Mouse (Mus musculus) midbrain, embryonic 13.5 days (tissue): ENCODE results near the gene Sf3a1. TPM values are rescaled to one million over a fixed set of nuclear protein-coding genes. Genes with fewer than 3 reads are reported as not detected.
"Not testable (repeated sequence)": the region's sequence is repeated elsewhere in the genome, so short reads cannot be mapped to it uniquely, and the experiment has no call there.

Source experiments
- ATAC-seq: fragments of 200-750 bp; cut with Nextera tagmentation; 2 replicates; pipeline ENCODE4 v1.8.0; 2017; ENCODE audit warnings: mild to moderate bottlenecking, moderate TSS enrichment, moderate library complexity
- H3K27ac ChIP-seq: fragments of 300-500 bp; sonication (generic); 2 replicates; pipeline ENCODE4 v1.5.1; 2015; ENCODE audit warnings: inconsistent platforms, mild to moderate bottlenecking, moderate library complexity
- H3K27me3 ChIP-seq: fragments of 300-500 bp; sonication (generic); 2 replicates; pipeline ENCODE4 v1.6.1; 2015; ENCODE audit warnings: mild to moderate bottlenecking, inconsistent platforms
- H3K36me3 ChIP-seq: fragments of 300-500 bp; sonication (generic); 2 replicates; pipeline ENCODE4 v1.6.1; 2015; ENCODE audit warnings: mild to moderate bottlenecking, inconsistent platforms
- H3K4me1 ChIP-seq: fragments of 300-500 bp; sonication (generic); replicated peaks from 2 replicates; pipeline ENCODE4 v1.6.1; 2015; ENCODE audit warnings: inconsistent platforms
- H3K4me2 ChIP-seq: fragments of 300-500 bp; sonication (generic); replicated peaks from 2 replicates; pipeline ENCODE4 v1.6.1; 2015; ENCODE audit warnings: moderate library complexity, mild to moderate bottlenecking, inconsistent platforms
- H3K4me3 ChIP-seq: fragments of 300-500 bp; sonication (generic); replicated peaks from 2 replicates; pipeline ENCODE4 v1.5.1; 2015; ENCODE audit warnings: mild to moderate bottlenecking, inconsistent platforms
- H3K9ac ChIP-seq: fragments of 300-500 bp; sonication (generic); replicated peaks from 2 replicates; pipeline ENCODE4 v1.6.1; 2015; ENCODE audit warnings: mild to moderate bottlenecking, inconsistent platforms
- H3K9me3 ChIP-seq: fragments of 300-500 bp; sonication (generic); 2 replicates; pipeline ENCODE4 v1.6.1; 2016; ENCODE audit warnings: mild to moderate bottlenecking, inconsistent platforms
- WGBS: fragments of 180-500 bp; shearing (Covaris S2); methylation state at CpG from one replicate; pipeline ENCODE4 v1.1.7; 2015; 5-methylcytosine and 5-hydroxymethylcytosine counted together
- polyA plus RNA-seq: library from polyadenylated mRNA; unstranded; fragments of >200 nt; fragmentation: Nextera tagmentation; extraction: Ambion mirVana; gene quantifications from 2 replicates; pipeline ENCODE4 v1.2.1, GENCODE M21; 2015

Gene Sf3a1
- polyA plus RNA-seq, 1 experiment from 2014 or later = 65.8 TPM

- no peak for ATAC-seq
- no peak overlapping the region for H3K9ac ChIP-seq
- H3K4me3 ChIP-seq = no peak overlapping the region
- H3K4me1 ChIP-seq = peaks cover 20% of the 10 kb centered on the region
- H3K4me2 ChIP-seq = no peak overlapping the region
- WGBS = 82% methylated on average over 3 of the region's 3 CpGs
- no peak overlapping the region for H3K27ac ChIP-seq
- H3K36me3 ChIP-seq = no peaks in the 10 kb centered on the region
- H3K9me3 ChIP-seq = peaks cover 8% of the 10 kb centered on the region; the same call in 1 of the 2 replicates
- peaks cover 28% of the 10 kb centered on the region for H3K27me3 ChIP-seq
These were observed 38.5 kb upstream of the Sf3a1 start for GRCm38 (mm10) chr11:4121691-4122090.

DNA sequence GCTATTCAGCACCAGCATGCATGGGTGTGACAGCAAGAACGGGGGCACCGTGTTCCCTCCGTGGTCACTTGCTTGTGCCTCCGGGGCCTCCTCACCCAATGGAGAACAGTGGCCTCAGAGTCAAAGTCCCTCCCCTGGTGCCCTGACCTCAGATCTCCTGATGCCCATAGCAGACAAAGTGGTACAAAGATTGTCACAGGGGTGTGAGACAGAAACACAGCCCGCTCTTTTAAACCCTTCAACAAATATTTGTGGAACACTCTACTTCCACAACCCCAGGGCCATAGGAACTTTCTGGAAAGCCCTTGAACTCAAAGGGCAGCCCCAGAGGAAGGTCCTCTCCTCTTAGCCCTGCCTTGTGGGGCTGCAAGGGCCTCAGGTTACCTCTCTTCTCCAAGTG, 37.9 kb upstream of the Sf3a1 start:
- Histone ChIP-seq H3K9me3 (peaks cover 9% of the 10 kb centered on the region; the same call in 1 of the 2 replicates), H3K36me3 (no peaks in the 10 kb centered on the region), H3K27me3 (peaks cover 22% of the 10 kb centered on the region), H3K27ac (no peak overlapping the region), H3K4me1 (peaks cover 16% of the 10 kb centered on the region), H3K4me3 (no peak overlapping the region), H3K4me2 (no peak overlapping the region), H3K9ac (no peak overlapping the region)
- 82% methylated on average over 5 of the region's 5 CpGs for WGBS
- ATAC-seq = no peak

- H3K4me3 ChIP-seq = no peak within 1 kb of the TSS
- H3K27me3 ChIP-seq = peaks cover 15% of the 10 kb centered on the region
- 69% methylated on average over 10 of the region's 10 CpGs for WGBS
- no peak for ATAC-seq
- no peak within 1 kb of the TSS for H3K9ac ChIP-seq
- no peak within 1 kb of the TSS for H3K4me2 ChIP-seq
- peaks cover 9% of the 10 kb centered on the region for H3K4me1 ChIP-seq
- H3K27ac ChIP-seq = no peak within 1 kb of the TSS
- H3K36me3 ChIP-seq = no peaks in the 10 kb centered on the region
- H3K9me3 ChIP-seq = peaks cover 9% of the 10 kb centered on the region; the same call in 1 of the 2 replicates
These were observed 37.2 kb upstream of the Sf3a1 start, which contains the start of gene Sec14l2 for GRCm38 (mm10) chr11:4122742-4123579. Sec14l2 (minus strand) TSS chr11:4123415.

GRCm38 (mm10) chr11:4123922-4124321, 36.2 kb upstream of the Sf3a1 start:
- Histone ChIP-seq H3K4me2 (no peak overlapping the region), H3K4me3 (no peak overlapping the region), H3K9ac (no peak overlapping the region), H3K36me3 (no peaks in the 10 kb centered on the region), H3K27me3 (peaks cover 12% of the 10 kb centered on the region), H3K4me1 (0 out of 2 replicates have a peak, but pooled peaks cover 1% of the 10 kb centered on the region), H3K9me3 (peaks cover 9% of the 10 kb centered on the region; the same call in 1 of the 2 replicates), H3K27ac (no peak overlapping the region)
- ATAC-seq = no peak
- 63% methylated on average over 5 of the region's 5 CpGs for WGBS

DNA sequence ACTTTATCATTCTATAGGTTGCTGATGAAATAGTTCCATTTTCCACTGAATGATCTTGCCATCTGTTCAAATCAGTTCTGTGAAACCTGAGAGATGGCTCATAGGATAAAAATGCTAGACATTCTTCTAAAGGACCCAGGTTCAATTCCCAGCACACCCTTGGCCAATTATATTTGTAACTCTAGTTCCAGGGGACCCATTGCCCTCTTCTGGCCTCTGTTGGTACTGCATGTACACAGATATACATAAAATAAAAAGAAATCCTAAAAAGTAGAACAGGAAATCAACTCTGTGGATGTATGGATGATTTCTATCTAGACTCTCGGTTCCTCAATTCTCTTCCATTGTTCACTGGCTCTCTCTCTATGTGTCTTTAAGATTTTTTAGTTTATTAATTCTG, 33.1 kb upstream of the Sf3a1 start:
- 93% methylated on average over 1 of the region's 1 CpGs for WGBS
- no peak for ATAC-seq
- H3K4me2 ChIP-seq = no peak overlapping the region
- no peaks in the 10 kb centered on the region for H3K27me3 ChIP-seq
- no peaks in the 10 kb centered on the region for H3K36me3 ChIP-seq
- H3K4me1 ChIP-seq = 0 out of 2 replicates have a peak, but pooled peaks cover 3% of the 10 kb centered on the region
- no peak overlapping the region for H3K27ac ChIP-seq
- H3K9ac ChIP-seq = no peak overlapping the region
- no peak overlapping the region for H3K4me3 ChIP-seq
- peaks cover 9% of the 10 kb centered on the region; the same call in 1 of the 2 replicates for H3K9me3 ChIP-seq

DNA sequence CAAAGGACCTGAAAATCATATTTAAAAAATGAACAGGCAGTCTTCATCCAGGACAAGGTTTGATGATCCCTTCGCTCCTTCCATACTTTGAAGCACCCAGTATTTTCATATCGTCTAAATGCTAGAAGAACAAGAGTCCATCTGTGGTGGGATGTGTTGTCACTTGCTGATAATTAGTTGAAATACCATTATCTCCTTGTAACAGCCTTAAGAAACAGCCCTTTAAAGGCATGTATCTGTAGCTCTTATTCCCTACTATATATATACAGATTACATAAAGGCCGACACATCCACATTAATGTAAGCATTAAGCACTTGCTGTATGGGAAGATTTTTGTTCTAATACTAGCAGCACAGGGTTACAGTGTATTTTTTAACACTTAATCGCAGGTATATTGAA, 31.7 kb upstream of the Sf3a1 start:
- not testable (repeated sequence) for H3K4me2 ChIP-seq, H3K4me1 ChIP-seq, H3K9me3 ChIP-seq, H3K27ac ChIP-seq, ATAC-seq, H3K36me3 ChIP-seq, H3K27me3 ChIP-seq, H3K4me3 ChIP-seq, H3K9ac ChIP-seq
- 94% methylated on average over 4 of the region's 4 CpGs for WGBS

GRCm38 (mm10) chr11:4133450-4133849, 26.7 kb upstream of the Sf3a1 start:
- no peak overlapping the region for H3K27ac ChIP-seq

DNA sequence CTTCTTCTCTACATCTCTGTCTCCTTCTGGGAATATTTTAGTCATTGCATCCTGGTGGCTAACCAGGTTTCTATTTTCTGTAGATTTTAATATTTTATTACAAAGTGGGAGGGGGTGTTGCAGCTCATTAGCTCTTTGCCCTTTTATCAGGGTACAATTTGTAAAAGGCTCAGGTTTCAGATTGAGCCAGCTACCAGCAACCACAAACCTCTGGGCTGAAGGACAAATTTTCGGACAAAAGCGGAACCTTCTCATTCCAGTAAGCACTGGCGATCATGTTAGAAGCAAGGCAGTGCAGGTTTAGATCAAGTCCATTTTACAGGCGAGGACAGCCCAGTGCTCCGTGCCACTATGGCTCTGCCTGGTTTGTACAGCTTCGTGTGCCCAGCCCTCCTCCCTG, 25.8 kb upstream of the Sf3a1 start:
- H3K9ac ChIP-seq = no peak overlapping the region
- no peak overlapping the region for H3K27ac ChIP-seq
- no peak for ATAC-seq
- no peaks in the 10 kb centered on the region for H3K9me3 ChIP-seq
- peaks cover 31% of the 10 kb centered on the region for H3K4me1 ChIP-seq
- H3K4me3 ChIP-seq = peak overlapping the region; percentile 86
- no peaks in the 10 kb centered on the region for H3K27me3 ChIP-seq
- 58% methylated on average over 6 of the region's 6 CpGs for WGBS
- H3K36me3 ChIP-seq = peaks cover 25% of the 10 kb centered on the region
- peak overlapping the region; percentile 88 for H3K4me2 ChIP-seq

More at GRCm38 (mm10) chr11:4133450-4133849, 26.7 kb upstream of the Sf3a1 start:
- peaks cover 28% of the 10 kb centered on the region for H3K4me1 ChIP-seq
- H3K9ac ChIP-seq = no peak overlapping the region
- peaks cover 15% of the 10 kb centered on the region for H3K36me3 ChIP-seq
- WGBS = 54% methylated on average over 3 of the region's 3 CpGs
- ATAC-seq = no peak
- H3K4me2 ChIP-seq = no peak overlapping the region
- H3K9me3 ChIP-seq = no peaks in the 10 kb centered on the region
- no peak overlapping the region for H3K4me3 ChIP-seq
- H3K27me3 ChIP-seq = no peaks in the 10 kb centered on the region

GRCm38 (mm10) chr11:4134986-4135935, 24.9 kb upstream of the Sf3a1 start, which contains the start of gene Rnf215:
Rnf215 (plus strand) TSS chr11:4135202.
- peak; percentile 92 for ATAC-seq
- Histone ChIP-seq H3K9ac (peak within 1 kb of the TSS; percentile 95), H3K4me2 (peak within 1 kb of the TSS; percentile 88), H3K36me3 (peaks cover 33% of the 10 kb centered on the region), H3K4me3 (peak within 1 kb of the TSS; percentile 86), H3K4me1 (peaks cover 31% of the 10 kb centered on the region), H3K27ac (peak within 1 kb of the TSS; percentile 91), H3K27me3 (no peaks in the 10 kb centered on the region), H3K9me3 (no peaks in the 10 kb centered on the region)
- 1% methylated on average over 56 of the region's 66 CpGs for WGBS

DNA sequence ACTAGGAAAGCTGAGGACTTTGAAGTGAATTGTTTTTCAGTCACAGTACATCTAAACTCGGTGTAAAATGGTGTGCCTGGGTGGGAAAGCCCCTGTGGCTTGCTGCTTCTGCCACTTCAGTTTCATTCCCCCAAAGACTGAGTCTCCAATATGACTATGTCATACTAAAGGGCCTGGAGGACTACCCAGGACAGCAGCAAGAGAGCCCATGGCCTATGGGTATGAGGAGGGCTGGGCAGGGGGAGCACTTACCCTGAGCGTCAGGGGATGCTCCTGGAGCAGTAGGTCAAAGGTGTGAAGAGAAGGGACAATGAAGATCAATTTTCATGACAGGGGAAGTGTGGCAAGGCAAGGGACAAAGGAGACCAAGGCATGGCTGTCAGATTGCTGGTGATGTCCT, 21.2 kb upstream of the Sf3a1 start:
- Histone ChIP-seq H3K4me1 (peaks cover 28% of the 10 kb centered on the region), H3K27me3 (no peaks in the 10 kb centered on the region), H3K4me2 (no peak overlapping the region), H3K27ac (no peak overlapping the region), H3K36me3 (peaks cover 70% of the 10 kb centered on the region), H3K9me3 (no peaks in the 10 kb centered on the region), H3K4me3 (no peak overlapping the region), H3K9ac (no peak overlapping the region)
- no peak for ATAC-seq
- 67% methylated on average over 2 of the region's 2 CpGs for whole genome bisulfite sequencing

- Histone ChIP-seq H3K4me2 (no peak overlapping the region), H3K4me1 (peaks cover 17% of the 10 kb centered on the region), H3K9ac (no peak overlapping the region), H3K27me3 (no peaks in the 10 kb centered on the region), H3K9me3 (no peaks in the 10 kb centered on the region), H3K27ac (no peak overlapping the region), H3K4me3 (no peak overlapping the region), H3K36me3 (peaks cover 77% of the 10 kb centered on the region)
- ATAC-seq = no peak
These were observed 18.6 kb upstream of the Sf3a1 start for GRCm38 (mm10) chr11:4141505-4141904.

GRCm38 (mm10) chr11:4142352-4142751, 17.8 kb upstream of the Sf3a1 start:
- Histone ChIP-seq H3K9me3 (no peaks in the 10 kb centered on the region), H3K4me1 (peaks cover 9% of the 10 kb centered on the region), H3K27me3 (no peaks in the 10 kb centered on the region), H3K36me3 (peaks cover 71% of the 10 kb centered on the region), H3K27ac (no peak overlapping the region), H3K4me2 (no peak overlapping the region), H3K4me3 (no peak overlapping the region), H3K9ac (no peak overlapping the region)
- ATAC-seq = no peak
- 90% methylated on average over 4 of the region's 4 CpGs for WGBS
